Mouse (Mus musculus): ENCODE data around the gene Spib. TPM values are rescaled to one million over a fixed set of nuclear protein-coding genes. Genes with fewer than 3 reads are reported as not detected.

Gene Spib
- polyA plus RNA-seq, 1 experiment from 2014 or later: not detected

- WGBS: 84% methylated on average over 10 of the region's 10 CpGs
- H3K9ac ChIP-seq (ENCODE audit: low read length): no peak overlapping the region
- no peaks in the 10 kb centered on the region for H3K27me3 ChIP-seq (ENCODE audit: control insufficient read depth, insufficient read depth, low read length)
- H3K36me3 ChIP-seq (ENCODE audit: control insufficient read depth, insufficient read depth, low read length): no peaks in the 10 kb centered on the region
- no peak overlapping the region for H3K27ac ChIP-seq (ENCODE audit: low read depth, low read length)
- no peak for ATAC-seq (ENCODE audit: low FRiP score)
- H3K4me1 ChIP-seq (ENCODE audit: control insufficient read depth, insufficient read depth, low read length): no peaks in the 10 kb centered on the region
- no peak overlapping the region for H3K4me2 ChIP-seq
- DNase-seq (ENCODE audit: low spot score, missing footprints): no peak
- no peaks in the 10 kb centered on the region for H3K9me3 ChIP-seq (ENCODE audit: control insufficient read depth, low read length)
- H3K4me3 ChIP-seq (ENCODE audit: low read depth, low read length): no peak overlapping the region
These were observed 32.6 kb upstream of the Spib start for GRCm38 (mm10) chr7:44564486-44564885.

GRCm38 (mm10) chr7:44563284-44563683 lies 31.4 kb upstream of the Spib start:
- WGBS: 53% methylated on average over 8 of the region's 8 CpGs
- DNase-seq (ENCODE audit: low spot score, missing footprints): peak; percentile 41
- Histone ChIP-seq H3K4me3 (ENCODE audit: low read depth, low read length) (no peak overlapping the region), H3K9ac (ENCODE audit: low read length) (no peak overlapping the region), H3K4me1 (ENCODE audit: control insufficient read depth, insufficient read depth, low read length) (no peaks in the 10 kb centered on the region), H3K27me3 (ENCODE audit: control insufficient read depth, insufficient read depth, low read length) (no peaks in the 10 kb centered on the region), H3K9me3 (ENCODE audit: control insufficient read depth, low read length) (no peaks in the 10 kb centered on the region), H3K27ac (ENCODE audit: low read depth, low read length) (no peak overlapping the region), H3K36me3 (ENCODE audit: control insufficient read depth, insufficient read depth, low read length) (no peaks in the 10 kb centered on the region), H3K4me2 (no peak overlapping the region)
- ATAC-seq (ENCODE audit: low FRiP score): no peak

GRCm38 (mm10) chr7:44560435-44561400 lies 28.8 kb upstream of the Spib start:
- H3K4me3 ChIP-seq (ENCODE audit: low read depth, low read length): no peak overlapping the region
- H3K36me3 ChIP-seq (ENCODE audit: control insufficient read depth, insufficient read depth, low read length): no peaks in the 10 kb centered on the region
- 54% methylated on average over 18 of the region's 18 CpGs for WGBS
- H3K9ac ChIP-seq (ENCODE audit: low read length): no peak overlapping the region
- H3K4me2 ChIP-seq: no peak overlapping the region
- no peaks in the 10 kb centered on the region for H3K9me3 ChIP-seq (ENCODE audit: control insufficient read depth, low read length)
- DNase-seq (ENCODE audit: low spot score, missing footprints) (peak; percentile 97), ATAC-seq (ENCODE audit: low FRiP score) (peak; percentile 50; the same call in 1 of the 2 replicates)
- H3K27me3 ChIP-seq (ENCODE audit: control insufficient read depth, insufficient read depth, low read length): no peaks in the 10 kb centered on the region
- H3K27ac ChIP-seq (ENCODE audit: low read depth, low read length): no peak overlapping the region
- H3K4me1 ChIP-seq (ENCODE audit: control insufficient read depth, insufficient read depth, low read length): no peaks in the 10 kb centered on the region

- H3K4me1 ChIP-seq (ENCODE audit: control insufficient read depth, insufficient read depth, low read length): peaks cover 5% of the 10 kb centered on the region
- no peak for ATAC-seq (ENCODE audit: low FRiP score)
- H3K9me3 ChIP-seq (ENCODE audit: control insufficient read depth, low read length): no peaks in the 10 kb centered on the region
- WGBS: 72% methylated on average over 2 of the region's 2 CpGs
- no peak overlapping the region for H3K27ac ChIP-seq (ENCODE audit: low read depth, low read length)
- H3K4me2 ChIP-seq: no peak overlapping the region
- H3K36me3 ChIP-seq (ENCODE audit: control insufficient read depth, insufficient read depth, low read length): no peaks in the 10 kb centered on the region
- no peak for DNase-seq (ENCODE audit: low spot score, missing footprints)
- no peaks in the 10 kb centered on the region for H3K27me3 ChIP-seq (ENCODE audit: control insufficient read depth, insufficient read depth, low read length)
- no peak overlapping the region for H3K4me3 ChIP-seq (ENCODE audit: low read depth, low read length)
- H3K9ac ChIP-seq (ENCODE audit: low read length): no peak overlapping the region
These were observed 25.8 kb upstream of the Spib start for GRCm38 (mm10) chr7:44557629-44558028.

GRCm38 (mm10) chr7:44553826-44554225 lies 22.0 kb upstream of the Spib start, which contains the start of gene Nr1h2:
Gene Nr1h2 (minus strand): TSS chr7:44553951.
- H3K9me3 ChIP-seq (ENCODE audit: control insufficient read depth, low read length): no peaks in the 10 kb centered on the region
- ATAC-seq (ENCODE audit: low FRiP score) (peak; percentile 80), DNase-seq (ENCODE audit: low spot score, missing footprints) (peak; percentile 100)
- under 1% methylated on average over 22 of the region's 22 CpGs for WGBS
- H3K4me3 ChIP-seq (ENCODE audit: low read depth, low read length): peak within 1 kb of the TSS; percentile 84
- H3K27ac ChIP-seq (ENCODE audit: low read depth, low read length): peak within 1 kb of the TSS; percentile 88
- H3K9ac ChIP-seq (ENCODE audit: low read length): peak within 1 kb of the TSS; percentile 56
- peaks cover 6% of the 10 kb centered on the region for H3K4me1 ChIP-seq (ENCODE audit: control insufficient read depth, insufficient read depth, low read length)
- H3K36me3 ChIP-seq (ENCODE audit: control insufficient read depth, insufficient read depth, low read length): peaks cover 18% of the 10 kb centered on the region
- H3K27me3 ChIP-seq (ENCODE audit: control insufficient read depth, insufficient read depth, low read length): no peaks in the 10 kb centered on the region
- peak within 1 kb of the TSS; percentile 61 for H3K4me2 ChIP-seq

GRCm38 (mm10) chr7:44553196-44553764 lies 21.4 kb upstream of the Spib start:
- Histone ChIP-seq H3K4me2 (peak overlapping the region; percentile 61), H3K27ac (ENCODE audit: low read depth, low read length) (peak overlapping the region; percentile 88), H3K4me1 (ENCODE audit: control insufficient read depth, insufficient read depth, low read length) (peaks cover 6% of the 10 kb centered on the region), H3K27me3 (ENCODE audit: control insufficient read depth, insufficient read depth, low read length) (no peaks in the 10 kb centered on the region), H3K36me3 (ENCODE audit: control insufficient read depth, insufficient read depth, low read length) (peaks cover 18% of the 10 kb centered on the region), H3K4me3 (ENCODE audit: low read depth, low read length) (peak overlapping the region; percentile 84), H3K9ac (ENCODE audit: low read length) (peak overlapping the region; percentile 56), H3K9me3 (ENCODE audit: control insufficient read depth, low read length) (no peaks in the 10 kb centered on the region)
- DNase-seq (ENCODE audit: low spot score, missing footprints) (peak; percentile 98), ATAC-seq (ENCODE audit: low FRiP score) (peak; percentile 78)
- WGBS: under 1% methylated on average over 31 of the region's 32 CpGs

GRCm38 (mm10) chr7:44552141-44552908 lies 20.5 kb upstream of the Spib start:
- WGBS: 86% methylated on average over 31 of the region's 31 CpGs

GRCm38 (mm10) chr7:44551731-44552130 lies 19.9 kb upstream of the Spib start:
- 71% methylated on average over 22 of the region's 22 CpGs for WGBS
- H3K36me3 ChIP-seq (ENCODE audit: control insufficient read depth, insufficient read depth, low read length): peaks cover 18% of the 10 kb centered on the region
- no peak overlapping the region for H3K9ac ChIP-seq (ENCODE audit: low read length)
- DNase-seq (ENCODE audit: low spot score, missing footprints): peak; percentile 35
- peaks cover 17% of the 10 kb centered on the region for H3K4me1 ChIP-seq (ENCODE audit: control insufficient read depth, insufficient read depth, low read length)
- H3K27me3 ChIP-seq (ENCODE audit: control insufficient read depth, insufficient read depth, low read length): no peaks in the 10 kb centered on the region
- no peak overlapping the region for H3K27ac ChIP-seq (ENCODE audit: low read depth, low read length)
- ATAC-seq (ENCODE audit: low FRiP score): no peak
- H3K9me3 ChIP-seq (ENCODE audit: control insufficient read depth, low read length): no peaks in the 10 kb centered on the region
- H3K4me2 ChIP-seq: no peak overlapping the region
- no peak overlapping the region for H3K4me3 ChIP-seq (ENCODE audit: low read depth, low read length)

More at GRCm38 (mm10) chr7:44552141-44552908, 20.5 kb upstream of the Spib start:
- Histone ChIP-seq H3K9me3 (ENCODE audit: control insufficient read depth, low read length) (no peaks in the 10 kb centered on the region), H3K27ac (ENCODE audit: low read depth, low read length) (no peak overlapping the region), H3K4me3 (ENCODE audit: low read depth, low read length) (peak overlapping the region; percentile 84), H3K4me1 (ENCODE audit: control insufficient read depth, insufficient read depth, low read length) (peaks cover 13% of the 10 kb centered on the region), H3K27me3 (ENCODE audit: control insufficient read depth, insufficient read depth, low read length) (no peaks in the 10 kb centered on the region), H3K36me3 (ENCODE audit: control insufficient read depth, insufficient read depth, low read length) (peaks cover 18% of the 10 kb centered on the region), H3K9ac (ENCODE audit: low read length) (no peak overlapping the region), H3K4me2 (peak overlapping the region; percentile 61)
- no peak for DNase-seq (ENCODE audit: low spot score, missing footprints)
- no peak for ATAC-seq (ENCODE audit: low FRiP score)
